Mouse (Mus musculus) layer of hippocampus, adult 9-11 months (tissue): Measurements from ENCODE around the gene Cabp1.
"Not testable (repeated sequence)": the region's sequence is repeated elsewhere in the genome, so short reads cannot be mapped to it uniquely, and the experiment has no call there.

Experiments
- DNase-seq: peaks from one replicate; pipeline ENCODE4 v3.0.0; 2022

Gene Cabp1

DNA sequence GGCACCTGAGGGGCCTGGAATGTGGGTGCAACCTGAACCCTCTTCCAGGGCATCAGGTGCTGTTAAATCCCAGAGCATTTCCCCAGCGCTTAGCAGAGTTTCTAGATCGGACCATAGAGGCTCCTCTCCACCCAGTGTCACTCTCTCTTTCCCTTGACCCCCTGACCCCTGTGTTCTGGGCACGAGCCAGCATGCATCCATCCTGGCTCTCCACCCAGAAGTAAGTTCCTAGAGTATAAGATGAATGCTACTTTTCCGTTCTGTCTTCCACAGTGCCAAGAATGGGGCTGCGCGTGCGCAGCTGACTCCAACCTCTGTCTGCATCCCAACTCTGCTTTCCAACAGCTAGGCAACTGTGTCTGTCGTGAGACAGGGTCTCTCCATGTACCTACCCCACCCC is 24.0 kb downstream of the Cabp1 start:
- no peak for DNase-seq

DNA sequence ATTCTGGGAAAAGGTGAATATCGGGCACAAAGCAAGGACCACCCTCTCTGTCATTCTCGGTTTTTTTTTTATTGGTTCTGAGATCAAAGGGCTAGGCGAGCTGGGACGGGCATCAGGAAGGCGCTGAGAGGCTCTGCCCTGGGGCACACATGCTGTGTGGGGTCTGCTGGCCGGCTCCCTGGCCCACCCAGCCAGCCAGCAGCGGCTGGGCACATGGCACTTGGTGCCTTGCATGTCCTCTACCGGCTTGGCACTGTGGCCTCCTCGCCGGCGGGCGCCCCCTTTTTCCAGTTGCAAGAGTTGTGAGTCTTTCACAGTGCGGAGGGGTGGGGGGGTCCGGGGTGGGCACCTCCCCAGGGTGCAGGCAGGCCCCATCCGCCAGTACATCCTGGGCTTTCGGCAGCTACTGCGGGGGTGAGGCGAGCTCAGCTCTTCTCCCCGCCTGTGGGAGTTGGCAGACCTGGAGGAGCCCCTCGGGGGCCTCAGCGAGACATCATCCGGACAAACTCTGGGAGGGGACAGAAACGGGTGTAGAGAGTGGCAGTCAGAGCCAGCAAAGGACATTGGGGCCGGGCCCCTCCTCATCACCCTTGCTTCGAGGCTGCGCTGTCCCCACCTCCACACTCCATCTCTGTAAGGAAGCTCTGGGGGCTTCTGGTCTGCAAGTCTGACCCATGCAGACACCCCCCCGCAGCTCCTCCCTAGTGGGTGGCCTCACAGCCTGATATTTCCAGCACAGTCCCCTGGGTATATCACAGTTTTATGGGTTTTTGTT is 25.4 kb downstream of the Cabp1 start:
- no peak for DNase-seq

DNA sequence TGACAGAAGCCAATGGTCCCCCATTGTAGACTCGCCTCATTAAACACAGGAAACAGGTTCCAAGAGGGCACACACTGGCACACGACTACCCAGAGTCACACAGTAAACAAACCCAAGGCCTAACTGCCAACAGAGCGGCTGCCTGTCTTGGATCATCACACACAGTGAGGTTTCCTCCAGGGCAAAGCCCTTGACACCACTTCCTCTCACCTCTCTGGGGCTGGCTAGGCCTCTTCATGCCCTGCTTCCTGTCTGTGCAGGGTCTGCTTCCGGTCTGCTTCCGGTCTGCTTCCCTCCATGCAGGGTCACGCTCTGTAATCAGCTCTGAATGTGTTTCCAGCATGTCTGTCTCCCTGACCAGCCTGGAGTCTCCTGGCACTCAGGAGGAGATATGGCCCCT is 26.8 kb downstream of the Cabp1 start:
- DNase-seq = no peak

- no peak for DNase-seq
Measured at GRCm38 (mm10) chr5:115166815-115167194, 27.4 kb downstream of the Cabp1 start.

GRCm38 (mm10) chr5:115165895-115166814 is 28.0 kb downstream of the Cabp1 start:
- DNase-seq = no peak

- DNase-seq = no peak
Measured at GRCm38 (mm10) chr5:115165351-115165750, 28.8 kb downstream of the Cabp1 start.

DNA sequence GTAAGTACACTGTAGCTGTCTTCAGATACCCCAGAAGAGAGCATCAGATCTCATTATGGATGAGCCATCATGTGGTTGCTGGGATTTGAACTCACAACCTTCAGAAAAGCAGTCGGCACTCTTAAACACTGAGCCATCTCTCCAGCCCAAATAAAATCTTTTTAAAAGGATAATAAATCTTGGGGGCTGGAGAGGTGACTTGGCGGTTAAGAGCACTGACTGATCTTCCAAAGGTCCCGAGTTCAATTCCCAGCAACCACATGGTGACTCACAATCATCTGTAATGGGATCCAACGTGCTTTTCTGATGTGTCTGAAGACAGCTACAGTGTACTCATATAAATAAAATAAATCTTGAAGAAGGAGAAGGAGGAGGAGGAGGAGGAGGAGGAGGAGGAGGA is 29.7 kb downstream of the Cabp1 start:
- DNase-seq = not testable (repeated sequence)

DNA sequence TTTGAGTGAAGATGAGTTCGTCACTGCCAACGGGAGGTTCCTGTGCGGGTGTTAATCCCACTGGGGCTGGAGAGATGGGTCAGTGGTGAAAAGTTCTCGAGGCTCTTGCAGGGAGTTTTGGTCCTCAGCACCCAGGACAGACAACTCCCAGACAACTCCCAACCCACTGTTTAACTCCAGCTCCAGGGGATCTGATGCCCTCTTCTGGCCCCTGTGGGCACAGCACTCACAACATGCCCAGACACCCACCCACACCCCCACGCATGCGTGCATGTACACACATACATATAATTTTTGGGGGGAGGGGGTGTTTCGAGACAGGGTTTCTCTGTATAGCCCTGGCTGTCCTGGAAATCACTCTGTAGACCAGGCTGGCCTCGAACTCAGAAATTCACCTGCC is 30.6 kb downstream of the Cabp1 start:
- peak; percentile 65 for DNase-seq

DNA sequence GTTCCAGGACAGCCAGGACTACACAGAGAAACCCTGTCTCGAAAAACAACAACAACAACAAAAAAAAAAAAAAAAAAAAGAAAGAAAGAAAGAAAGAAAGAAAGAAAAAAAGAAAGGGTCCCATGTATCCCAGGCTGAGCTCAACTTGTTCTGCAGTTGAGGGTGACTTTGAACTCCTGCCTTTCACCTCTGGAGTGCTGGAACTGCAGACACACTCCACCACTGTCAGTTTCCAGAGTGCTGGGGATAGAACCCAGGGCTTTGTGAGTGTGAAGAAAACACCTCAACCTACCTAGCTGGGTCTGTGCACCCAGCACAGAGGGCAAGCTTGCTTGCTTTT is 32.3 kb downstream of the Cabp1 start:
- not testable (repeated sequence) for DNase-seq

GRCm38 (mm10) chr5:115161064-115161939 is 32.9 kb downstream of the Cabp1 start:
- no peak for DNase-seq

DNA sequence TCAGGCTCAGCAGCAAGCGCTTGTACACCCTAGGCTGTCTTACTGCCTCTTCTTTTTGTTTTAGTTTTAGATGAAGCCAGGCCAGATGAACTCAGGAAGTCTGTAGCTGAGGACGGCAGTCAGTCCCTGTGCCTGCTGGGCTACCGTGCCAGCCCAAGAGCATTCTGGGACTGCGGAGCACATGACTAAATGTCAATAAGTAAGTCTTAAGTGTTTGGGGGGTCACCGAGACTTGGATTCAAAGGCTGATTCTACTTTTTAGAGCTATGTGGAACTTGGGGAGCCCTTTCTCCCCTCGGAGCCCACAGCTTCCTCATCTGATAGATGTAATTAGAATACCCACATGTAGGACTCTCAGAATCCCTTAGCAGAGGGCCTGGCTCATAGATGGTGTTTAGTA is 33.5 kb downstream of the Cabp1 start:
- no peak for DNase-seq

DNA sequence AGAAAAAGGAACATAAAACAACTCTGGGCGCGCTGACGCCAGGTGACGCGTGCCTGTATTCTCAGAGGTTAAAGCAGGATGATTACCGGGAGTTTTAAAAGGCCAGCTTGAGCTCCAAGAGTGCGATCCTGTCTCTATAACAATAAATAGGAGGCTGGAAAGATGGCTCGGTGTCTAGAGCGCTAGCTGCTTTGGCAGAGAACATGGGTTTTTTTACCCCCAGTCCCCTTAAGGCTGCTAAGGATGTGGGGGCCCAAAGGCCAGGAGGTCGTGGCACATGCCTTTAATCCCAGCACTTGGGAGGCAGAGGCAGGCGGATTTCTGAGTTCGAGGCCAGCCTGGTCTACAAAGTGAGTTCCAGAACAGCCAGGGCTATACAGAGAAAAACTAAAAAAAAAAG is 35.0 kb downstream of the Cabp1 start:
- no peak for DNase-seq

- DNase-seq = peak; percentile 99
Measured at GRCm38 (mm10) chr5:115158040-115158983, 35.9 kb downstream of the Cabp1 start, which contains the start of gene Mlec. Gene Mlec (minus strand): TSS chr5:115158179.

GRCm38 (mm10) chr5:115156933-115157589 is 37.1 kb downstream of the Cabp1 start:
- no peak for DNase-seq

GRCm38 (mm10) chr5:115156401-115156800 is 37.8 kb downstream of the Cabp1 start:
- DNase-seq = no peak

DNA sequence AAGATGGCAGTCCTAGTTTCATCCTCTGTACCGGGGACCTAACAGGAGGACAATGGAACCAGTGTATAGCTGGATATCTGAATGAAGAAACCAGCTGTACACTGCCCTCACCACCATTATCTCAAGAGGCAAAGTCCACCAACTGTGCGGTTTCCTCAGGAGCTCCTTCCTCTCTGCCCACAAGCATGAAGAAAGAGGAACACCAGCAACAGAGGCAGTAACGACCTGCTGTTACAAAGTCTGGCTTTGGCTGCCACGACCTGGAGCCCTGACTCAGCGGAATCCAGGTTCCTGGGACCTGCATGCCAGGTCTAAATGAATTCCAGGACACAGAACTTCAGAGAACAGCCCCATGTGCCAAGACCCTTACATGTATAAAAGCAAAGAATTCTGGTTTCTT is 38.4 kb downstream of the Cabp1 start:
- DNase-seq = no peak

GRCm38 (mm10) chr5:115155156-115155631 is 39.0 kb downstream of the Cabp1 start:
- DNase-seq = no peak

- DNase-seq = no peak
Measured at GRCm38 (mm10) chr5:115152132-115152956, 41.8 kb downstream of the Cabp1 start.

- DNase-seq = no peak
Measured at GRCm38 (mm10) chr5:115151457-115151856, 42.7 kb downstream of the Cabp1 start.

DNA sequence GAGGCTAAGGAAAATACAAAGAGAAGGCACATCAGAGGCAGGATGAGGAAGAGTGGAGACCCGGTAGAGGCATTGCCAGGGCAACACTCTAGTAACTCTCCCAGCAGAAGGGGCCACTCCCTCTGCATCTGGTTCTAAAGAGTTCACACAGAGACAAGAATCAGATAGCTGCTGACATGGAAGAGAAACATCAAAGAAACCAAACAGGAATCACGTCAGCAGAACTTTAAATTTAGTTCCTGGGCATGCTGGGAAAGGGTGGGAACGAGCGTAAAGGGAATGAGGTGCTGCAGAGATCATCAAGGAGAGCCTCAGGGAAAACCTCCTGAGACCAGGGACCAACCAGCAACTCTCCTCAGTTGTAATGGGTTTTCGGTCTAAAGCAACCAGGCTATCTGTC is 43.2 kb downstream of the Cabp1 start:
- DNase-seq = no peak
